ENCODE assay signal across 16 mouse cellular contexts in the genomic region with DNA sequence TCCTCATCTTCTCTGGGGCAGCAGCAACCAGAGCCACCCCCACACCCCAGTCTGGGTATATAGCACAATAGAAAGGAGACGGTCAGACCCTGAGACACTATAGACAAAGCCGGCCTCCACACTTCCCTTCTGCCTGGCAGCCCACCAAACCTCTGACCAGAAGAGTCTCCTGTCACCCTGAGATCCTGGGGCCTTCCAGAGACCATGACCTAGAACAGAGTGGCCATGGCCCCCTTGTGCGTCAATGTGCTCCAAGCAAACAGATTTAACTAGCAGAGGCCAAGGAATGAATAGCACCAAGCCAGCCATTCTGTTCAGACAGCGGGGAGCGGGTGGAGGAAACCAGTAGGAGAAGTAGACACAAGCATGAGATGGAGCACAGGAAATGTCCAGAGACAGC. TPM values are rescaled to one million over a fixed set of nuclear protein-coding genes. Genes with fewer than 3 reads are reported as not detected.
A peak's percentile ranks its signal among the peaks of the same experiment; 100 is the strongest.
DNase-seq lines count a peak whose midpoint lies in the region; ATAC-seq lines count a peak whose summit lies in the region.
"Had no signal": no experiment of that assay in that cellular context is flagged by ENCODE, and none has a peak within 500 bp of the region (broad histone marks: within the 10 kb centered on the region; RNA-seq: fewer than 3 reads in every experiment).

No protein-coding gene starts in this region.

- no peak overlapping the region for H3K4me3 ChIP-seq in lung, embryonic 15.5 days
- H3K4me3 ChIP-seq in liver, embryonic 16.5 days (ENCODE audit: low read depth, low read length), result no peak overlapping the region
- H3K4me3 ChIP-seq in kidney, embryonic 15.5 days (replicated peaks), result no peak overlapping the region
- no peak overlapping the region for H3K4me3 ChIP-seq in forebrain, embryonic 15.5 days

- WGBS in lung, embryonic 15.5 days, result 81% methylated on average over 5 of the region's 5 CpGs
- WGBS in liver, embryonic 16.5 days (ENCODE audit: insufficient replicate concordance), result 52% methylated on average over 5 of the region's 5 CpGs
- WGBS in kidney, embryonic 15.5 days, result 90% methylated on average over 5 of the region's 5 CpGs
- WGBS in forebrain, embryonic 15.5 days, result 95% methylated on average over 5 of the region's 5 CpGs

- 0 out of 2 replicates have a peak, but pooled peaks have one; percentile 8 for ATAC-seq in lung, embryonic 15.5 days (ENCODE audit: borderline replicate concordance, extremely low read depth, low FRiP score, low TSS enrichment)
- peak; percentile 7; the same call in 1 of the 2 replicates for ATAC-seq in common myeloid progenitor, adult 5-6 weeks (replicated peaks; ENCODE audit: low read depth, poor library complexity, severe bottlenecking)
- ATAC-seq in liver, embryonic 16.5 days (ENCODE audit: low read depth), result no peak
- ATAC-seq in kidney, embryonic 15.5 days (replicated peaks; ENCODE audit: low FRiP score), result no peak
- no peak for ATAC-seq in forebrain, embryonic 15.5 days (replicated peaks)
- ATAC-seq: midbrain, embryonic 16.5 days had no signal

- H3K4me2 ChIP-seq in lung, embryonic 15.5 days, result no peak overlapping the region
- H3K4me2 ChIP-seq in liver, embryonic 16.5 days (ENCODE audit: low read depth, low read length), result no peak overlapping the region
- H3K4me2 ChIP-seq in kidney, embryonic 15.5 days, result no peak overlapping the region
- no peak overlapping the region for H3K4me2 ChIP-seq in forebrain, embryonic 15.5 days (replicated peaks)
- H3K4me2 ChIP-seq: heart, embryonic 11.5 days; lung, embryonic 14.5 days had no signal

- H3K27ac ChIP-seq in lung, embryonic 15.5 days, result no peak overlapping the region
- H3K27ac ChIP-seq in liver, embryonic 16.5 days (ENCODE audit: low read length), result peak overlapping the region; percentile 81
- no peak overlapping the region for H3K27ac ChIP-seq in kidney, embryonic 15.5 days
- no peak overlapping the region for H3K27ac ChIP-seq in forebrain, embryonic 15.5 days (replicated peaks)

- no peak overlapping the region for H3K9ac ChIP-seq in lung, embryonic 15.5 days
- peak overlapping the region; percentile 36 for H3K9ac ChIP-seq in liver, embryonic 16.5 days (ENCODE audit: low read depth, low read length)
- no peak overlapping the region for H3K9ac ChIP-seq in kidney, embryonic 15.5 days
- no peak overlapping the region for H3K9ac ChIP-seq in forebrain, embryonic 15.5 days (replicated peaks)
- H3K9ac ChIP-seq: lung, embryonic 14.5 days had no signal

- no peaks in the 10 kb centered on the region for H3K27me3 ChIP-seq in lung, embryonic 15.5 days
- no peaks in the 10 kb centered on the region for H3K27me3 ChIP-seq in liver, embryonic 16.5 days (ENCODE audit: control insufficient read depth, insufficient read depth, low read depth, low read length)
- no peaks in the 10 kb centered on the region for H3K27me3 ChIP-seq in kidney, embryonic 15.5 days
- H3K27me3 ChIP-seq in forebrain, embryonic 15.5 days, result no peaks in the 10 kb centered on the region

- DNase-seq in adrenal gland, adult (ENCODE audit: inconsistent age in 2 of 2, low spot score in 1 of 2), result peak; percentile 67 to 79
- DNase-seq in adrenal gland, adult 18-20 months (ENCODE audit: low spot score in 2 of 2), result no peak
- no peak for DNase-seq in lung, adult 18-20 months
- DNase-seq: cerebellum, adult 9-10 months; gastrocnemius, postnatal 25 days; kidney, adult 9 months; lung, embryonic 14.5 days; retina, postnatal 1 day; thymus, postnatal 25 days had no signal

- H3K36me3 ChIP-seq in lung, embryonic 15.5 days, result no peaks in the 10 kb centered on the region
- no peaks in the 10 kb centered on the region for H3K36me3 ChIP-seq in liver, embryonic 16.5 days (ENCODE audit: control insufficient read depth, insufficient read depth)
- H3K36me3 ChIP-seq in kidney, embryonic 15.5 days, result no peaks in the 10 kb centered on the region
- H3K36me3 ChIP-seq in forebrain, embryonic 15.5 days, result no peaks in the 10 kb centered on the region

- no peaks in the 10 kb centered on the region for H3K4me1 ChIP-seq in lung, embryonic 15.5 days
- peaks cover 32% of the 10 kb centered on the region for H3K4me1 ChIP-seq in liver, embryonic 16.5 days (ENCODE audit: control insufficient read depth, low read depth, low read length)
- H3K4me1 ChIP-seq in kidney, embryonic 15.5 days, result no peaks in the 10 kb centered on the region
- no peaks in the 10 kb centered on the region for H3K4me1 ChIP-seq in forebrain, embryonic 15.5 days

- H3K9me3 ChIP-seq in lung, embryonic 15.5 days, result no peaks in the 10 kb centered on the region
- no peaks in the 10 kb centered on the region for H3K9me3 ChIP-seq in liver, embryonic 16.5 days (replicated peaks; ENCODE audit: control insufficient read depth, low read length)
- no peaks in the 10 kb centered on the region for H3K9me3 ChIP-seq in kidney, embryonic 15.5 days (replicated peaks)
- no peaks in the 10 kb centered on the region for H3K9me3 ChIP-seq in forebrain, embryonic 15.5 days

RNA-seq across cellular contexts. Expression of gene Tent5c, which starts 59.0 kb away (rescaled TPM):
- 10 to 100 TPM in 1 of 2 experiments, 1 to 10 TPM in 1; 7.1 to 19.1 TPM for total RNA-seq in adrenal gland, adult 18-20 months (2021)
- polyA plus RNA-seq in lung, embryonic 15.5 days (2015; fragmentation: Nextera tagmentation; extraction: Ambion mirVana), result 12.4 and 12.8 TPM in 2 replicates
- 2.9 and 4.2 TPM in 2 replicates for total RNA-seq in common myeloid progenitor, adult 5-6 weeks (2017)
- 115 and 132 TPM in 2 replicates for polyA plus RNA-seq in liver, embryonic 16.5 days (2015; fragmentation: Nextera tagmentation; extraction: Ambion mirVana)
- polyA plus RNA-seq in kidney, embryonic 15.5 days (2015; fragmentation: Nextera tagmentation; extraction: Ambion mirVana), result 7.3 and 9.4 TPM in 2 replicates
- 3.1 and 3.2 TPM in 2 replicates for polyA plus RNA-seq in forebrain, embryonic 15.5 days (2015; fragmentation: Nextera tagmentation; extraction: Ambion mirVana)

Comparison
In these comparisons a context has a peak if more than half of its experiments do, and no peak if none do; other contexts are left out.
1. DNase-seq: peak in adrenal gland, adult (2 of 2); none in adrenal gland, adult 18-20 months (0 of 2) and lung, adult 18-20 months (0 of 2).
2. ATAC-seq: peak in lung, embryonic 15.5 days (single experiment) and common myeloid progenitor, adult 5-6 weeks (single experiment); none in liver, embryonic 16.5 days (single experiment), kidney, embryonic 15.5 days (single experiment) and forebrain, embryonic 15.5 days (single experiment).